Mouse (Mus musculus): ENCODE measurements around the gene Dgka.

Dgka gene

DNA sequence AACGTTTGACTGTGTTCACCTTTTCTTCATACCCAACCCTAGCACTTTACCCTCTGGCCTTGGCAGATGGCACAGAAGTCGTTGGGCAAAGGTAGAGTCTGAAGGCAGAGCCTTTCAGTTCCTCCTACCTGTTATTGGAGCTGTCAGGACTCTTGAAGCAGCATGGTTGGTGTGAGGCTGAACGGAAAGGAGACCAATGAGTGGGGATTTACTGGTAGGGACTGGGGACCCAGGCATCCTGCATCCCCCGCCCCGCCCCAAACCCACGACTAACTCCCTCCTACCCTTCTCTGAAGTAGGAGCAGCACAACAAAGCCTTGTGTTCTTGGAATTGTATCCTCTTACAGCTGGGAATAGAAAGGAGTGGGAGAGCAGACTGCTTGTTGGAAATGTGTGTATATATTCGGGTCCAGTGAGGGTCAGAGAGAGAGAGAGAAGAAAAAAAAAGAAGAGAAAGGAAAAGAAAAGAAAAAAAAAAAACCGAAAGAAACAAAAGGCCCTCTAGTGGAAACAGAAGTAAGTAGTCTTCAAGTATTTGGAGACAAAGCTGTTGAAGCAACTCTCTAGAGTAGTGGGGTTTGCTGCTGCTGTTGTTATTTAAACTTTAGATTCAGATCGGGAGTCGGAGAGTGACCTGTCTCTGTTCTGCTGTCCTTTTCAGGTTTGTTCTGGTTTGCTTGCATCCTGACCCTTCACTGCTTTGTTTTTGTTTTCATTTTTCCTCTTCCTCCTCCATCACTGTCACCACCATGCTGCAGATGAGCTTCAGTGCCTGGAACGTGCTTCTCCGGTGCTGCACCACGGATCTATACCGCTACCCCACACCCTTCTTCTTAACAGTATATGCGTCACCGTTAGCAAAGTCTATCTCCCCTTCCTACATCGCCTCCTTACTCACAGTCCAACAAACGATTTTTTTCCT is at the start of gene Dgka:
Gene Dgka, minus strand, starts transcription at position 176 of the 922 bp plus-strand sequence.
- DNase-seq (ENCODE audit: low read depth in 1 of 2, low spot score in 2 of 2) = no peak

GRCm38 (mm10) chr10:128794391-128794790 is 49.7 kb upstream of the Dgka start:
- no peak for DNase-seq (ENCODE audit: low read depth in 1 of 2, low spot score in 2 of 2)

DNA sequence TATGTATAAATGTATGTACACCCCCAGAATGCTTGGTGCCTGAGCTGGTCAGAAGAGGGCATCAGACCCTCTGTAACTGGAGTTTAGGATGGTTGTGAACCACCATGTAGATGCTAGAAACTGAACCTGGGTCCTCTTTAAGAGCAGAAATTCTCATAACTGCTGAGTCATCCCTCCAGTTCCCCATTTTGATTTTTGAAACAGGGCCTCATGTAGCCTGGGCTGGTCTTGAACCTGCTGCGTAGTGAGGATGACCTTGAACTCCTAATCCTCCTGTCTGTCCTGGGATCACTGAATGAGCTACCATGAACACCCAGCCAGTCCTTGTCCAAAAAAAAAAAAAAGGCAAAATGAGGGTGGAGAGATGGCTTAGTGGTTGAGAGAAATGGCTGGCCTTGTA is 48.6 kb upstream of the Dgka start:
- DNase-seq (ENCODE audit: low read depth in 1 of 2, low spot score in 2 of 2) = no peak

- no peak for DNase-seq (ENCODE audit: low read depth in 1 of 2, low spot score in 2 of 2)
Observed at GRCm38 (mm10) chr10:128792041-128792440, 47.4 kb upstream of the Dgka start.

DNA sequence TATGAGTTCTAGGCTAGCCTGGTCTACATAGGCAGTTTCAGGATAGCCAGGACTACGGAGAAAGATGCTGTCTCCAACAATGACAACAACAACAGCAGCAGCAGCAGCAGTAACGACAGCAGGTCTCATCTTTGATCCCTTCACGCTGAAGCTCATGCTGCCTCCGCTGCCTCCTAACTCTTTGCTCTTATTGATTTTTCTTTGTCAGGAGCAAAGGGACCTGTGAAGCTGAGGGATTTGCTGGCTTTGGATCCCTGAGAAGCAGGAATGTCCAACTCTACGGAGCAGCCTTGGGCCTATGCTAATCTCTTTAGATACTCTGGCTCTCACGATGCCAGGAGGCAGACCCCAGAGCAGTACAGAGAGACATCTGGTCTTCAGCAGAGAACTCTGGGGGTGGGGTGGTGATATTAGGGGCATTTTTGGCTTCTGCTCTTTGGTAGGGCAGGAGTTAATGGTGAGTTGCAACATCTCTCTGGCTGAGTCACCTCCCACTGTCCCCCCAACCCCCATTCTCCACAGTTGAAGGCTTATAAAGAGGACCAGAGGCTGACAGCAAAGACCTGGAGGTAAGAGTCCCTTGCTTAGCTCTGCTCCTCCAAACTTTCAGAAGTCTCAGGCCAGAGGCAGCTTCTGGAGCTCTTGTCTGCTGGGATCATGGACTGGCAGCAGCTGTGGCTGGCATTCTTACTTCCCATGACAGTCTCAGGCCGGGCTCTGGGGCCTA is 45.9 kb upstream of the Dgka start, which contains the start of gene Mmp19:
Gene Mmp19, plus strand, starts transcription at position 513 of the 727 bp plus-strand sequence.
- DNase-seq (ENCODE audit: low read depth in 1 of 2, low spot score in 2 of 2) = no peak

GRCm38 (mm10) chr10:128780200-128780599 is 35.5 kb upstream of the Dgka start:
- peak in 1 of 2 experiments; percentile 34 for DNase-seq (ENCODE audit: low read depth in 1 of 2, low spot score in 2 of 2)

DNA sequence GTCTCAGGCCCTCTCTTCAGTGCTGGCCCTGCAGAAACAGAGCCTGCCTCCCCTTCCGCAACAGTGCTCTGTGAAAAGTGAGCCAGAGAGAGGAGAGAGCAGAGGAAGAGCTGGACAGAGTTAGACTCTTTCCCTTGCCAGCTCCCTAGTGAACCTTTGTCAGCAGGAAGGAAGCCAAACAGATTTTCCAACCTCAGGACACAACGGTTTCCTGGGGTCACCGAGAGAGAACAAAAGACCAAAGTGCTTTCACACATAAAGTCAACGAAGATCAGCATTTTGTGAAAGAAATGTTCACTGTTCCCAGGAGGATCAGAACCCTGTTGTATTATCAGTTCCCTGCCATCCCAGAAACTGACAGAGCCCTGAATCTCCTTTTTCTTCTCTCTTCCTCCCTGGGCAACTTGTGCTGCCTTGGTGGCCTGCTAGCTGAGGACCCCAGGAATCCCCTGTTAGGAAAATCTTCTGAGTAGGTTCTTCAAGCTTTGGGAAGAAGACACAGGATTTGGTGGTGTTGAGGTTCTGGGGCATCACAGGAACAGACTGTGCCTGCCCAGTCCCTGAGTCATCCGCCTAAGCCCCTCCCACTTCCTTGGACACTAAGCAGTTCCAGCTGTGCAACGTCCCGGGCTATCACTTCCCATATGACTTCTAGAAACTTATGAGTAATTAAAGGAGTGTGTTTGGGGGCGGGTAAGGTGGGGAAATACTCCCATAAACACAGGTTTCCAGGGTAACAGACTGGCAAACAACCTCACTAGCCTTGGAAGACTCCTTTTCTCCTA is 34.5 kb upstream of the Dgka start:
- DNase-seq (ENCODE audit: low read depth in 1 of 2, low spot score in 2 of 2) = peak; percentile 70 to 89

GRCm38 (mm10) chr10:128778441-128778840 is 33.8 kb upstream of the Dgka start:
- DNase-seq (ENCODE audit: low read depth in 1 of 2, low spot score in 2 of 2) = no peak

DNA sequence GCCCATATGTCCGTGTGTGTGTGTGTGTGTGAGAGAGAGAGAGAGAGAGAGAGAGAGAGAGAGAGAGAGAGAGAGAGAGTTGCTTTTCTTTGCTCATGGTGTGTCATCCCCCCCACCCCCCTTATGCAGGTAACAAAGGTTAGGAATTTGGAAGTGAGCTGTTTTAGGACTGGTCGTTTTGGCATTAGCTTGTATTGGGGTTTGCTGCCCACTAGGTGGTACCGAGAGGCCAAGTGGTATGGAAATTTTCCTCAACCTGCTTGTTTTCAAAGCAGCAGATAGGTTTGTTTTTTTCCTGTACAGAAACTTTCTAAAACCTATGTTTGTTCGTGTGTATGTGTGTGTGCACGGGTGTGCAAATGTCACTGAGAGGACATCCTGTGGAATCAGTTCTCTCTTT is 29.0 kb upstream of the Dgka start:
- no peak for DNase-seq (ENCODE audit: low read depth in 1 of 2, low spot score in 2 of 2)

- DNase-seq (ENCODE audit: low read depth in 1 of 2, low spot score in 2 of 2) = no peak
Observed at GRCm38 (mm10) chr10:128772895-128773294, 28.2 kb upstream of the Dgka start.

DNA sequence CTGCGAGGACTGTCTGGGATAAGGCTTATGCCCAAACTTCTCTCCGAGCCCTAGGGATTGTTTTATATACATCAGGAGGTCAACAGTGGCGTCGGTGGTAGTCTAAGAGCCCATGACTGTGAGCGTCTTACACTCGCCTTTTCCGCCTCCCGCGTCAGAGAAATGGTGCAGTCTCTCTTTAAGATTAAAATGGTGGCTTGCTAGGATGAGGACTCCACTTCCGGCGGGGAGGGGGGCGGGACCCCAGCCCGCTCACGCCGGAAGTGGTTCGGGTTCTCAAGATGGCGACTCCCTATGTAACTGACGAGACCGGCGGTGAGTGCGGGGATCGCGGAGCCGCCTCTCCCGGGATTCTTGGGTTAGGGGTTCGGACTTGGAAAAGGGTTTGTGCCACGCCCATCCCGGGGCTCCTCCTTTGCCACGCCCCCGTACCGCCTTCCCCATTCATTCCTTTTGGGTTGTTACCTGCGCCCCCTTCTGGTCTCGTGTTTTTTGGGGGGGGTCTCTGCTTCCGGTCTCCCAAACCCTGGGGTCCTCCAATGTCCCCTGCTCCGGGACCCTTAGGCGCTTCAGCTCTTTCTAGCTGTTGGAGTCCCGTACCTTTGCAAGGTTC is 3.7 kb upstream of the Dgka start:
- no peak for DNase-seq (ENCODE audit: low read depth in 1 of 2, low spot score in 2 of 2)

DNA sequence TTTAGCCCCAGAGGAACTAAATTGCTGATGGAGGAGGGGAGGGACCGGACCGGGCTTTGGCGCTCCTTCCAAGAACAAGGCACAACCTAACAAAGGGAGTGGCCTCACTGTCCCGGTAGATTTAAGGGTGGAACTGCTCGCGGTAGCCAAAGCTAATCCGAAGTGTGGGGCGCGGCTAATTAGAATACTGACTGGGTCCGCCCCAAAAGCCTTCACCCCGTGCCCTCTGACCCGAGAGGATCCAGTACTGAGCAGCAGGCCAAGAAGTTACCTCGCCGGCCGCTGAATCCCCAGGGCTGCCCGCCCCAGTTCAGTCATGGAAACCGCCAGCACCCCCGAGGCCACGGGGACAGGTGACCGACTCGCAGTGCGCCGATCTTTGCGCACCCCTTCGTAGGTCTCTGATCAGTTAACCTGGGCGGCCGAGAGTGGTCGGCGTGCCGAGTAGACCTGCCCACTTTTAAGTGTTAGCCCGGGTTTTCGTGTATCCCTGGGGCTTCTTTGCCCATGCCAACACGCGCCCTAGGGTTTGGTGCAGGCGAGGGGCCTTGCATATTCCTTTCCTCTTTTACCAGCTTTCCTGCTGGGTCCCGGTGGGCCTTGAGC is 3.1 kb upstream of the Dgka start, which contains the start of gene Pym1:
Gene Pym1, plus strand, starts transcription at position 244 of the 606 bp plus-strand sequence.
- peak; percentile 54 to 66 for DNase-seq (ENCODE audit: low read depth in 1 of 2, low spot score in 2 of 2)

GRCm38 (mm10) chr10:128746972-128747645 is 2.5 kb upstream of the Dgka start:
- DNase-seq (ENCODE audit: low read depth in 1 of 2, low spot score in 2 of 2) = no peak

DNA sequence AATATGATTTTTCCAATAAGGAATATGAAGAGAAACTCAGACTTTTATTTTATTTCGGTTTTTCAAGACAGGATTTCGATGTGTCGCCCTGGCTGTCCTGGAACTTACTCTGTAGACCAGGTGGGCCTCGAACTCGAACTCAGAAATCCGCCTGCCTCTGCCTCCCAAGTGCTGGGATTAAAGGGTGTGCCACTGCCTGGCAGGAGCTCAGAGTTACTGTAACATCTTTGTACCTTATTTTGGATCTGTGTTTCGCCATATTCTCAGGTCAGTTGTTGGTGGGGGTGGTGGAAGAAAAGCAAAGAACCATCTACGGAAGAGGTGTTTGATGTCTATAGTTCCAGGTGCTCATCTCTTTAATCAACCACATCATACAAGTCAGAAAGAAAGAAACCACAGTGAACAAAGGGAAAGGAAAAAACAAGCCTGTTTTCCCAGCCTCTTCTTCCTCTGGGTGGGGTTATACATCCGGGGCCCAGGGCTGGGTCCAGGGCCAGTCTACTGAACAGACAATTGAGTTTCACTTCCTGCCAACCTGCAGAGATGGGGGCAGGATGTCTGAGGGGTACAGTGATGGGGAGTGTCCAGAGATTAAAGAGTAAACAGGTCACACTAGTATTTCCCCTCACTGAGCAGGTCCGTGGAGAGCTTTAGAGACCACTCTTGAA is 1.4 kb upstream of the Dgka start:
- no peak for DNase-seq (ENCODE audit: low read depth in 1 of 2, low spot score in 2 of 2)

- DNase-seq (ENCODE audit: low read depth in 1 of 2, low spot score in 2 of 2) = no peak
Observed at GRCm38 (mm10) chr10:128744211-128744610, 444 bp downstream of the Dgka start.

GRCm38 (mm10) chr10:128743791-128744191 is 864 bp downstream of the Dgka start:
- peak in 1 of 2 experiments; percentile 9 for DNase-seq (ENCODE audit: low read depth in 1 of 2, low spot score in 2 of 2)

GRCm38 (mm10) chr10:128743235-128743634 is 1.4 kb downstream of the Dgka start:
- no peak for DNase-seq (ENCODE audit: low read depth in 1 of 2, low spot score in 2 of 2)

- DNase-seq (ENCODE audit: low read depth in 1 of 2, low spot score in 2 of 2) = no peak
Observed at GRCm38 (mm10) chr10:128742616-128743015, 2.0 kb downstream of the Dgka start.

DNA sequence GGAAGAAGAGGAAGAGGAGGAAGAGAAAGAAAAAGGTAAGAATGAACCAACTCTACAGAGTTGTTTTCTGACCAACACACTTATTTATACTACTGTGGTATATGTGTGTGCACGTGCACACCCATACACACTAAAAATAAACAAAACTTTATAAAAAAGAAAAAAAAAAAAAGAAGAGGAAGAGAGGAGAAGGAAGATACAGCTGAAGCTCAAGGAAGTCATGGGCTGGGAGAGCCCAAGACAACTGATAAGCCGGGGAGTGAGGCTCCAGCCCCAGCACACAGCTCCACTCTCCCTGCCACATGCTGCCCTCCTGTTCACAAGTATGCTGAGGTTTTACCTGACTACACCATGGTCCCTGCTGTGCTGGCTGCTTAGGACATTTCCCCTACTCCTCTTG is 4.4 kb downstream of the Dgka start:
- no peak for DNase-seq (ENCODE audit: low read depth in 1 of 2, low spot score in 2 of 2)

All from monocyte, adult 2 months (primary cell).